Comparison of ENCODE assay signal across 9 mouse cellular contexts in genomic region chr4:81564446-81564845, GRCm38 (mm10).
DNase-seq lines count a peak whose midpoint lies in the region; ATAC-seq lines count a peak whose summit lies in the region.
"Had no signal": no experiment of that assay in that cellular context is flagged by ENCODE, and none has a peak within 500 bp of the region (broad histone marks: within the 10 kb centered on the region; RNA-seq: fewer than 3 reads in every experiment).

No protein-coding gene starts in this region.

- peaks cover 22% of the 10 kb centered on the region; the same call in 1 of the 2 replicates for H3K4me1 ChIP-seq in heart, embryonic 11.5 days (ENCODE audit: control insufficient read depth, insufficient read depth, low read length)
- peaks cover 52% of the 10 kb centered on the region for H3K4me1 ChIP-seq in embryonic facial prominence, embryonic 15.5 days
- peaks cover 16% of the 10 kb centered on the region for H3K4me1 ChIP-seq in midbrain, embryonic 11.5 days (ENCODE audit: control insufficient read depth, insufficient read depth, low read length)

- H3K4me3 ChIP-seq in heart, embryonic 11.5 days (ENCODE audit: low read depth, low read length), result no peak overlapping the region
- no peak overlapping the region for H3K4me3 ChIP-seq in embryonic facial prominence, embryonic 15.5 days (replicated peaks)
- no peak overlapping the region for H3K4me3 ChIP-seq in midbrain, embryonic 11.5 days (ENCODE audit: low read depth, low read length)

- no peak overlapping the region for H3K9ac ChIP-seq in heart, embryonic 11.5 days (ENCODE audit: low read depth, low read length)
- H3K9ac ChIP-seq in embryonic facial prominence, embryonic 15.5 days, result no peak overlapping the region
- H3K9ac ChIP-seq in midbrain, embryonic 11.5 days (ENCODE audit: low read length), result no peak overlapping the region

- no peaks in the 10 kb centered on the region for H3K9me3 ChIP-seq in heart, embryonic 11.5 days (replicated peaks; ENCODE audit: control insufficient read depth, low read length)
- no peaks in the 10 kb centered on the region for H3K9me3 ChIP-seq in embryonic facial prominence, embryonic 15.5 days (replicated peaks)
- no peaks in the 10 kb centered on the region for H3K9me3 ChIP-seq in midbrain, embryonic 11.5 days (ENCODE audit: control insufficient read depth, low read length)

- peak overlapping the region; percentile 27 for H3K4me2 ChIP-seq in heart, embryonic 11.5 days
- H3K4me2 ChIP-seq in embryonic facial prominence, embryonic 15.5 days (replicated peaks), result no peak overlapping the region
- no peak overlapping the region for H3K4me2 ChIP-seq in midbrain, embryonic 11.5 days

- DNase-seq in heart, postnatal 14 days, result no peak
- DNase-seq in ES-CJ7 (ENCODE audit: low read depth, low spot score), result peak; percentile 15
- peak; percentile 94 for DNase-seq in midbrain, embryonic 11.5 days (ENCODE audit: low spot score, missing footprints)
- no peak for DNase-seq in ovary, postnatal 36 days (ENCODE audit: low spot score)
- DNase-seq in adrenal gland, postnatal 36 days, result no peak
- no peak for DNase-seq in layer of hippocampus, adult 9-10 months (ENCODE audit: low spot score)

- H3K27ac ChIP-seq in heart, embryonic 11.5 days (ENCODE audit: low read depth, low read length), result no peak overlapping the region
- H3K27ac ChIP-seq in embryonic facial prominence, embryonic 15.5 days (replicated peaks), result 0 out of 2 replicates have a peak overlapping the region, but pooled peaks have one; percentile 55
- no peak overlapping the region for H3K27ac ChIP-seq in midbrain, embryonic 11.5 days (ENCODE audit: low read depth, low read length)
- H3K27ac ChIP-seq: macrophage had no signal

- H3K27me3 ChIP-seq in heart, embryonic 11.5 days (ENCODE audit: control insufficient read depth, insufficient read depth, low read length), result no peaks in the 10 kb centered on the region
- H3K27me3 ChIP-seq in embryonic facial prominence, embryonic 15.5 days, result no peaks in the 10 kb centered on the region
- H3K27me3 ChIP-seq in midbrain, embryonic 11.5 days (ENCODE audit: control insufficient read depth, insufficient read depth, low read length), result no peaks in the 10 kb centered on the region

- H3K36me3 ChIP-seq in heart, embryonic 11.5 days (ENCODE audit: control insufficient read depth, insufficient read depth, low read length), result no peaks in the 10 kb centered on the region
- H3K36me3 ChIP-seq in embryonic facial prominence, embryonic 15.5 days, result no peaks in the 10 kb centered on the region
- no peaks in the 10 kb centered on the region for H3K36me3 ChIP-seq in midbrain, embryonic 11.5 days (ENCODE audit: control insufficient read depth, insufficient read depth, low read length)

- no peak for ATAC-seq in heart, embryonic 11.5 days (replicated peaks; ENCODE audit: insufficient number of reproducible peaks, low FRiP score, low TSS enrichment)
- no peak for ATAC-seq in embryonic facial prominence, embryonic 15.5 days (ENCODE audit: insufficient number of reproducible peaks, low FRiP score, low TSS enrichment, low read depth)
- no peak for ATAC-seq in midbrain, embryonic 11.5 days (ENCODE audit: low FRiP score)

- 6% methylated on average over 6 of the region's 6 CpGs for WGBS in heart, embryonic 11.5 days (ENCODE audit: insufficient replicate concordance)
- 2% methylated on average over 6 of the region's 6 CpGs for WGBS in embryonic facial prominence, embryonic 15.5 days
- WGBS in midbrain, embryonic 11.5 days, result 7% methylated on average over 6 of the region's 6 CpGs

- intact Hi-C loops in heart, postnatal 14 days (cut with DNase I), result loop anchor here (2.0 to 10.0 kb wide), 7 partner anchors 62 to 1048 kb away; no protein-coding TSS in a partner anchor

Comparison
In these comparisons a context has a peak if more than half of its experiments do, and no peak if none do; other contexts are left out.
1. DNase-seq: peak in ES-CJ7 (single experiment) and midbrain, embryonic 11.5 days (single experiment); none in heart, postnatal 14 days (0 of 2), ovary, postnatal 36 days (single experiment), adrenal gland, postnatal 36 days (0 of 2) and layer of hippocampus, adult 9-10 months (single experiment).